15 mouse cellular contexts compared by ENCODE assay signal in the genomic region with DNA sequence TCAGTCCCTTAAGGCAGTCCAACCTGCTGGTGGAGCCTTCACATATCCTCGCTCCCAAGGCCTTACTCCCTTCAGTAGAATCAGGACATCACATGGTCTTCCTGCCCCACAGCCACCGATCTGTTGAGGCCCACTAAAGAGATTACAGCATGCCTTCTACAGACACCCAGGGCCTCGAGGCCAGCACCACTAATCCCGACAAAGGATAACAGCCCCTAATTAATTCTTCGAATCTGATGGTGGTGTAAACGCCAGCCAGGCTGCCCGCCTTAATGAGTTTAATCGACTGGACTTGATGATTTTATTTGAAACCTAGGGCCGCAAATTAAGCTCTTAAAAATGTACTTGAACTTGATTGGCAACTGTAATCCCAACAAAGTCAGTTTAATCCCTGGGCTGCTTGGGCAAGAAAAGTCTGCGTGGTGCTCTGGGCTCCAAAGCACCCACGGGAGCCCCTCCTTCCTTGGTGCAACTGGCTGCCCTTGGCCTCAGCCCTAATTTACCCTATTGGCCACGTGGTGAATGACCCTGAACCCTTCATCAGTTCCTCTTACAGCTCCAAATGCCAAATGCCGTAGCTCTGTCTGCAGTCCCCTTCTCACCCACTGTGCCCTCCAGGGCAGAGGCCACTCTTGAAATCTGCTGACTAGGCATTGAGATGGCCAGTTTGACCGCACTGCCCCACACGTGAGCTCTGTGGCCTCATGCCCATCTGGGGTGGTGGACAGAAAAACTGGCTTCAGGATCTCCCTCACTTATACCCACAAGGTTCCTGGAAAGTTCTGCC.
DNase-seq lines count a peak whose midpoint lies in the region; ATAC-seq and TF ChIP-seq lines count a peak whose summit lies in the region.
"Had no signal": no experiment of that assay in that cellular context is flagged by ENCODE, and none has a peak within 500 bp of the region (broad histone marks: within the 10 kb centered on the region; RNA-seq: fewer than 3 reads in every experiment).

No protein-coding gene starts in this region.

- H3K9ac ChIP-seq in hindbrain, postnatal 0 days (replicated peaks; ENCODE audit: low read length) = no peak overlapping the region
- H3K9ac ChIP-seq in hindbrain, embryonic 12.5 days = no peak overlapping the region
- no peak overlapping the region for H3K9ac ChIP-seq in ES-E14 (ENCODE audit: insufficient read depth, low read depth, low read length, poor library complexity, severe bottlenecking)
- no peak overlapping the region for H3K9ac ChIP-seq in midbrain, embryonic 13.5 days (replicated peaks)
- H3K9ac ChIP-seq: heart, embryonic 13.5 days; hindbrain, embryonic 15.5 days had no signal

- H3K27me3 ChIP-seq in hindbrain, postnatal 0 days (ENCODE audit: insufficient read depth, low read length) = no peaks in the 10 kb centered on the region
- 0 out of 2 replicates have a peak, but pooled peaks cover 2% of the 10 kb centered on the region for H3K27me3 ChIP-seq in hindbrain, embryonic 12.5 days
- no peaks in the 10 kb centered on the region for H3K27me3 ChIP-seq in midbrain, embryonic 13.5 days
- H3K27me3 ChIP-seq: heart, embryonic 13.5 days; hindbrain, embryonic 15.5 days; Patski had no signal

- peak; percentile 36 for DNase-seq in hindbrain, postnatal 0 days (ENCODE audit: low spot score)
- no peak for DNase-seq in ES-E14 (ENCODE audit: low read depth, low spot score)
- DNase-seq in brain, embryonic 14.5 days (ENCODE audit: low read depth) = peak; percentile 84
- DNase-seq in left cerebral cortex, adult 8-10 months (ENCODE audit: low spot score in 2 of 2) = no peak
- no peak for DNase-seq in cerebellum, postnatal 14 days
- DNase-seq: cerebellum, adult 11-12 months; layer of hippocampus, adult 9-11 months; thymus, postnatal 4 days had no signal

- TF ChIP-seq POLR2A in brain, embryonic 14.5 days (IDR thresholded peaks at IDR 0.05; ENCODE audit: borderline replicate concordance, extremely low read depth, insufficient read depth, insufficient read length, poor library complexity, severe bottlenecking) = no peak

- no peak overlapping the region for H3K27ac ChIP-seq in hindbrain, postnatal 0 days
- H3K27ac ChIP-seq in hindbrain, embryonic 12.5 days = no peak overlapping the region; the same call in 1 of the 2 replicates
- H3K27ac ChIP-seq in ES-E14 (ENCODE audit: insufficient read depth, low read depth, low read length, poor library complexity, severe bottlenecking) = no peak overlapping the region
- no peak overlapping the region for H3K27ac ChIP-seq in midbrain, embryonic 13.5 days
- H3K27ac ChIP-seq: heart, embryonic 13.5 days; hindbrain, embryonic 15.5 days; limb, embryonic 10.5 days; stomach, postnatal 0 days had no signal

- H3K4me3 ChIP-seq in hindbrain, postnatal 0 days (ENCODE audit: low read length) = no peak overlapping the region
- no peak overlapping the region for H3K4me3 ChIP-seq in hindbrain, embryonic 12.5 days
- no peak overlapping the region for H3K4me3 ChIP-seq in ES-E14 (ENCODE audit: insufficient read depth in 1 of 2, low read depth in 1 of 2, low read length in 2 of 2, poor library complexity in 1 of 2, severe bottlenecking in 1 of 2)
- no peak overlapping the region for H3K4me3 ChIP-seq in midbrain, embryonic 13.5 days (replicated peaks)
- H3K4me3 ChIP-seq: heart, embryonic 13.5 days; hindbrain, embryonic 15.5 days; limb, embryonic 10.5 days had no signal

- no peak for TF ChIP-seq CTCF in hindbrain, postnatal 0 days (IDR thresholded peaks at IDR 0.05; ENCODE audit: low read depth)
- no peak for TF ChIP-seq CTCF in brain, embryonic 14.5 days (IDR thresholded peaks at IDR 0.05; ENCODE audit: borderline replicate concordance, extremely low read depth, insufficient read depth, insufficient read length)

- no peak overlapping the region for H3K4me2 ChIP-seq in hindbrain, postnatal 0 days (ENCODE audit: low read depth, low read length)
- no peak overlapping the region for H3K4me2 ChIP-seq in hindbrain, embryonic 12.5 days (replicated peaks)
- H3K4me2 ChIP-seq in midbrain, embryonic 13.5 days (replicated peaks) = no peak overlapping the region
- H3K4me2 ChIP-seq: heart, embryonic 13.5 days; hindbrain, embryonic 15.5 days had no signal

- H3K9me3 ChIP-seq in hindbrain, postnatal 0 days (ENCODE audit: low read length) = no peaks in the 10 kb centered on the region
- no peaks in the 10 kb centered on the region; the same call in 1 of the 2 replicates for H3K9me3 ChIP-seq in hindbrain, embryonic 12.5 days (replicated peaks)
- no peaks in the 10 kb centered on the region for H3K9me3 ChIP-seq in ES-E14 (ENCODE audit: control insufficient read depth, insufficient read depth, low read depth, low read length)
- H3K9me3 ChIP-seq in midbrain, embryonic 13.5 days = no peaks in the 10 kb centered on the region
- H3K9me3 ChIP-seq: heart, embryonic 13.5 days; hindbrain, embryonic 15.5 days; limb, embryonic 10.5 days had no signal

- no peaks in the 10 kb centered on the region for H3K36me3 ChIP-seq in hindbrain, postnatal 0 days (ENCODE audit: insufficient read depth, low read length)
- H3K36me3 ChIP-seq in hindbrain, embryonic 12.5 days = no peaks in the 10 kb centered on the region
- H3K36me3 ChIP-seq in ES-E14 (ENCODE audit: control insufficient read depth, insufficient read depth, low read length, poor library complexity, severe bottlenecking) = no peaks in the 10 kb centered on the region
- no peaks in the 10 kb centered on the region for H3K36me3 ChIP-seq in midbrain, embryonic 13.5 days
- H3K36me3 ChIP-seq: heart, embryonic 13.5 days; hindbrain, embryonic 15.5 days; limb, embryonic 10.5 days had no signal

- no peak for ATAC-seq in hindbrain, postnatal 0 days
- ATAC-seq in hindbrain, embryonic 12.5 days (ENCODE audit: low FRiP score) = no peak
- ATAC-seq in midbrain, embryonic 13.5 days = peak; percentile 62
- ATAC-seq: Patski had no signal

- H3K4me1 ChIP-seq in hindbrain, postnatal 0 days (ENCODE audit: insufficient read depth, low read length) = no peaks in the 10 kb centered on the region
- H3K4me1 ChIP-seq in hindbrain, embryonic 12.5 days = 0 out of 2 replicates have a peak, but pooled peaks cover 11% of the 10 kb centered on the region
- peaks cover 0 to 12% of the 10 kb centered on the region in 2 experiments; a peak in 2 of 4 replicates for H3K4me1 ChIP-seq in ES-E14 (ENCODE audit: control insufficient read depth in 2 of 2, insufficient read depth in 2 of 2, low read length in 2 of 2, poor library complexity in 1 of 2)
- H3K4me1 ChIP-seq in midbrain, embryonic 13.5 days (replicated peaks) = peaks cover 14% of the 10 kb centered on the region
- H3K4me1 ChIP-seq: heart, embryonic 13.5 days; hindbrain, embryonic 15.5 days had no signal

- in situ Hi-C loops in ES-E14 (cut with MboI; ENCODE audit: low sequenced_read_pairs in 2 of 2, unreplicated experiment in 2 of 2) = no loop called here

- WGBS in hindbrain, postnatal 0 days = 52% methylated on average over 15 of the region's 15 CpGs
- WGBS in hindbrain, embryonic 12.5 days = 66% methylated on average over 15 of the region's 15 CpGs
- WGBS in midbrain, embryonic 13.5 days = 34% methylated on average over 15 of the region's 15 CpGs

TF ChIP-seq in ES-E14, 5 proteins besides CTCF, POLR2A, EP300 and RAD21:
- 0 out of 2 replicates have a peak, but pooled peaks have one; percentile 40 for TF ChIP-seq MAFK (IDR thresholded peaks at IDR 0.05; ENCODE audit: insufficient read depth, low read depth, low read length)
- no peak for TF ChIP-seq HCFC1 (IDR thresholded peaks at IDR 0.05; ENCODE audit: borderline replicate concordance, insufficient read depth, low read length)

Comparison
In these comparisons a context has a peak if more than half of its experiments do, and no peak if none do; other contexts are left out.
1. DNase-seq: peak in hindbrain, postnatal 0 days (single experiment) and brain, embryonic 14.5 days (single experiment); none in ES-E14 (single experiment), left cerebral cortex, adult 8-10 months (0 of 2) and cerebellum, postnatal 14 days (0 of 2).